8 mouse cellular contexts compared by ENCODE assay signal in the genomic region with DNA sequence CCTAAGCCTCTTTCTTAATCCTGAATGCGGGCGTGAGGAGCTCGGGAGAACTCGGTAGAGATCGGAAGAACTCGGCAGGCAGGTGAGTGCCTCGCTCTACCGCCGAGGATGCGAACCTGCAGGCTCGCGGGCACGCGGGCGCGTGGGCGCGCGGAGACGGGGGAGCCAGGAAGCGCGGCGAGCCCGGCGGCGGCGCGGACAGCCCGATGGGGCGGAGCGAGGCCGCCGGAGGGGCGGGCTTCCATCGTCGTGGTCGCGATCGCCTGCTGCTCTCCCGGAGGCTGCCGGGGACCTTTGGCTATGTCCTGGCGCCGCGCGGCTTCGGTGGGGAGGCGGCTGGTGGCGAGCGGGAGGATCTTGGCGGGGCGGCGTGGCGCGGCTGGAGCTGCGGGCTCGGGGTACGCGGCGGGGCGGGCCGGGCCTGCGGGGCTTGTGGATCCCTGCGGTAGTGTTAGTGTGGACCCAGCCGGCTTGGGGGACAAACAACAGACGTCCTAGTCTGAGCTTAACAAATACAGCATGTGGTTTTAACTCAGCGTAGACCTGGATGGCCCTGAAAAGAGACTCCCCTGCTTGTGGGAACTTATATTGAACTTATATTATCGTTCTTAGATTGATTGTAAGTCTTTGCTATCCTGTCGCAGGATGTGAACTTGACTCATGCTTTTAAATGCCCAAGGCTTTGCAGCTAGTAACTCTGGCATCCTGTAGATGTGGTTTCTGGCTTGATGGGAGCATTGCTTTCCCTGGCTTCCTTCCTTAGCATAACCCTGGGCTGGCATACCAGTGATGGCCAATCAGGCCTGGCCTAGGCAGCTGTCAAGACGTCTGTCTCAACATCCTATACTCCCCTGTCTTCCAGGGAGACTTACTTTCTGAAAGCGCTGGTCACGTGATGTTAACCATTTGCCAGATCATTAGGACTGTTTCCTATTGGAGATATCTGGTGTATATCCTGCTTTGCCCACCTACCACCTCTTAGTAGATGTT. TPM values are rescaled to one million over a fixed set of nuclear protein-coding genes. Genes with fewer than 3 reads are reported as not detected.
DNase-seq lines count a peak whose midpoint lies in the region; ATAC-seq and TF ChIP-seq lines count a peak whose summit lies in the region.

No protein-coding gene starts in this region.

- peak; percentile 93 for ATAC-seq in embryonic facial prominence, embryonic 14.5 days (ENCODE audit: low read depth)
- ATAC-seq in limb, embryonic 13.5 days (ENCODE audit: low FRiP score, low read depth): peak; percentile 91
- peak; percentile 96 for ATAC-seq in midbrain, embryonic 16.5 days

- H3K27ac ChIP-seq in embryonic facial prominence, embryonic 14.5 days (replicated peaks; ENCODE audit: low read depth, low read length): peak overlapping the region; percentile 76
- H3K27ac ChIP-seq in heart, adult 2 months: peak overlapping the region; percentile 71
- H3K27ac ChIP-seq in limb, embryonic 13.5 days: peak overlapping the region; percentile 73
- H3K27ac ChIP-seq in midbrain, embryonic 16.5 days (ENCODE audit: low read length): peak overlapping the region; percentile 93

- TF ChIP-seq EP300 in heart, adult 2 months (IDR thresholded peaks at IDR 0.05; ENCODE audit: insufficient read depth, low read depth, low read length): no peak

- 0 out of 2 replicates have a peak, but pooled peaks have one; percentile 51 for TF ChIP-seq POLR2A in heart, adult 2 months (IDR thresholded peaks at IDR 0.05; ENCODE audit: insufficient read depth, low read depth, low read length)

- peak overlapping the region; percentile 69 for H3K4me2 ChIP-seq in embryonic facial prominence, embryonic 14.5 days (ENCODE audit: low read depth, low read length)
- H3K4me2 ChIP-seq in limb, embryonic 13.5 days (replicated peaks): peak overlapping the region; percentile 63
- H3K4me2 ChIP-seq in midbrain, embryonic 16.5 days (ENCODE audit: low read length): peak overlapping the region; percentile 83

- DNase-seq in 3134 (ENCODE audit: extremely low read depth, insufficient read length, low spot score): peak; percentile 84
- peak; percentile 59 to 62 for DNase-seq in adrenal gland, postnatal 4 days (ENCODE audit: low spot score in 2 of 2)
- peak; percentile 92 for DNase-seq in embryonic facial prominence, embryonic 14.5 days (ENCODE audit: low spot score)
- DNase-seq in heart, adult 2 months: peak; percentile 92
- DNase-seq in kidney, adult 8-10 months: peak; percentile 91 to 92
- peak; percentile 79 to 91 for DNase-seq in spleen, postnatal 10 days (ENCODE audit: low spot score in 2 of 2)

- H3K36me3 ChIP-seq in embryonic facial prominence, embryonic 14.5 days (ENCODE audit: control insufficient read depth, insufficient read depth, low read length): peaks cover 22% of the 10 kb centered on the region
- no peaks in the 10 kb centered on the region; the same call in 1 of the 2 replicates for H3K36me3 ChIP-seq in heart, adult 2 months (ENCODE audit: control insufficient read depth, insufficient read depth, low read length)
- H3K36me3 ChIP-seq in limb, embryonic 13.5 days: peaks cover 23% of the 10 kb centered on the region
- H3K36me3 ChIP-seq in midbrain, embryonic 16.5 days (ENCODE audit: control insufficient read depth, insufficient read depth, low read length): peaks cover 17% of the 10 kb centered on the region

- no peaks in the 10 kb centered on the region for H3K9me3 ChIP-seq in embryonic facial prominence, embryonic 14.5 days (ENCODE audit: control insufficient read depth, low read length)
- H3K9me3 ChIP-seq in limb, embryonic 13.5 days: no peaks in the 10 kb centered on the region
- H3K9me3 ChIP-seq in midbrain, embryonic 16.5 days (replicated peaks; ENCODE audit: control insufficient read depth, low read length, poor library complexity, severe bottlenecking): no peaks in the 10 kb centered on the region

- H3K4me1 ChIP-seq in embryonic facial prominence, embryonic 14.5 days (ENCODE audit: control insufficient read depth, insufficient read depth, low read length): peaks cover 5% of the 10 kb centered on the region; the same call in 1 of the 2 replicates
- H3K4me1 ChIP-seq in heart, adult 2 months (ENCODE audit: control insufficient read depth, insufficient read depth, low read length): peaks cover 2% of the 10 kb centered on the region
- peaks cover 4% of the 10 kb centered on the region; the same call in 1 of the 2 replicates for H3K4me1 ChIP-seq in limb, embryonic 13.5 days
- H3K4me1 ChIP-seq in midbrain, embryonic 16.5 days (ENCODE audit: control insufficient read depth, insufficient read depth, low read length): peaks cover 4% of the 10 kb centered on the region

- H3K79me2 ChIP-seq in heart, adult 2 months (replicated peaks; ENCODE audit: control insufficient read depth, insufficient read depth, low read length): no peaks in the 10 kb centered on the region; the same call in 1 of the 2 replicates

- TF ChIP-seq CTCF in heart, adult 2 months (IDR thresholded peaks at IDR 0.05): peak; percentile 14; the same call in 1 of the 2 replicates

- H3K9ac ChIP-seq in embryonic facial prominence, embryonic 14.5 days (ENCODE audit: low read depth, low read length): peak overlapping the region; percentile 90
- H3K9ac ChIP-seq in heart, adult 2 months (ENCODE audit: low read depth, low read length): peak overlapping the region; percentile 97
- peak overlapping the region; percentile 82 for H3K9ac ChIP-seq in limb, embryonic 13.5 days
- H3K9ac ChIP-seq in midbrain, embryonic 16.5 days (ENCODE audit: low read depth, low read length): peak overlapping the region; percentile 93

- intact Hi-C loops in heart, adult 2 months (cut with DNase I): loop anchor here (1.0 kb wide), 1 partner anchor 37 kb away; a partner anchor contains a TSS

- under 1% methylated on average over 42 of the region's 71 CpGs for WGBS in embryonic facial prominence, embryonic 14.5 days
- WGBS in heart, adult 2 months: under 1% methylated on average over 71 of the region's 71 CpGs
- under 1% methylated on average over 58 of the region's 71 CpGs for WGBS in limb, embryonic 13.5 days
- WGBS in midbrain, embryonic 16.5 days: under 1% methylated on average over 71 of the region's 71 CpGs

- peak overlapping the region; percentile 76 for H3K4me3 ChIP-seq in embryonic facial prominence, embryonic 14.5 days (ENCODE audit: low read depth, low read length)
- peak overlapping the region; percentile 68 for H3K4me3 ChIP-seq in heart, adult 2 months
- H3K4me3 ChIP-seq in limb, embryonic 13.5 days: peak overlapping the region; percentile 75
- peak overlapping the region; percentile 83 for H3K4me3 ChIP-seq in midbrain, embryonic 16.5 days (ENCODE audit: low read depth, low read length)

- no peaks in the 10 kb centered on the region for H3K27me3 ChIP-seq in embryonic facial prominence, embryonic 14.5 days (replicated peaks; ENCODE audit: control insufficient read depth, insufficient read depth, low read length)
- H3K27me3 ChIP-seq in heart, adult 2 months (ENCODE audit: control insufficient read depth, insufficient read depth, low read length): no peaks in the 10 kb centered on the region
- H3K27me3 ChIP-seq in limb, embryonic 13.5 days: no peaks in the 10 kb centered on the region
- H3K27me3 ChIP-seq in midbrain, embryonic 16.5 days (ENCODE audit: control insufficient read depth, insufficient read depth, low read depth, low read length): no peaks in the 10 kb centered on the region

RNA-seq across cellular contexts. Expression of a gene that starts 23.5 kb away (rescaled TPM):
- total RNA-seq in adrenal gland, postnatal 4 days (2021): 10 to 100 TPM; 62.0 to 64.3 TPM
- polyA plus RNA-seq in embryonic facial prominence, embryonic 14.5 days (2014; fragmentation: Nextera tagmentation; extraction: Ambion mirVana): 71.6 and 71.7 TPM in 2 replicates
- 10 to 100 TPM; 68.6 to 77.1 TPM for total RNA-seq in heart, adult 2 months (2021)
- polyA plus RNA-seq in heart, adult 2 months (2012; rRNA removed): 18.2 and 33.0 TPM in 2 replicates
- 103 and 118 TPM in 2 replicates for polyA plus RNA-seq in limb, embryonic 13.5 days (2015; fragmentation: Nextera tagmentation; extraction: Ambion mirVana)
- polyA plus RNA-seq in midbrain, embryonic 16.5 days (2015; fragmentation: Nextera tagmentation; extraction: Ambion mirVana): 120 and 121 TPM in 2 replicates

RNA-seq across cellular contexts. Expression of a gene that starts 37.0 kb away (rescaled TPM):
- total RNA-seq in adrenal gland, postnatal 4 days (2021): 10 to 100 TPM; 85.2 to 91.6 TPM
- polyA plus RNA-seq in embryonic facial prominence, embryonic 14.5 days (2014; fragmentation: Nextera tagmentation; extraction: Ambion mirVana): 23.7 and 25.7 TPM in 2 replicates
- 10 to 100 TPM; 49.2 to 57.9 TPM for total RNA-seq in heart, adult 2 months (2021)
- polyA plus RNA-seq in heart, adult 2 months (2012; rRNA removed): 2.8 and 7.6 TPM in 2 replicates
- polyA plus RNA-seq in limb, embryonic 13.5 days (2015; fragmentation: Nextera tagmentation; extraction: Ambion mirVana): 25.5 and 27.3 TPM in 2 replicates
- 14.3 and 17.5 TPM in 2 replicates for polyA plus RNA-seq in midbrain, embryonic 16.5 days (2015; fragmentation: Nextera tagmentation; extraction: Ambion mirVana)

RNA-seq across cellular contexts. Expression of a gene that starts 37.2 kb away (rescaled TPM):
- total RNA-seq in adrenal gland, postnatal 4 days (2021): 10 to 100 TPM; 12.6 to 14.3 TPM
- polyA plus RNA-seq in embryonic facial prominence, embryonic 14.5 days (2014; fragmentation: Nextera tagmentation; extraction: Ambion mirVana): 17.4 and 19.4 TPM in 2 replicates
- 1 to 10 TPM; 8.9 to 9.0 TPM for total RNA-seq in heart, adult 2 months (2021)
- 1.7 and 4.2 TPM in 2 replicates for polyA plus RNA-seq in heart, adult 2 months (2012; rRNA removed)
- 26.1 and 28.6 TPM in 2 replicates for polyA plus RNA-seq in limb, embryonic 13.5 days (2015; fragmentation: Nextera tagmentation; extraction: Ambion mirVana)
- 36.4 and 40.0 TPM in 2 replicates for polyA plus RNA-seq in midbrain, embryonic 16.5 days (2015; fragmentation: Nextera tagmentation; extraction: Ambion mirVana)

RNA-seq across cellular contexts. Expression of a gene that starts 37.4 kb away (rescaled TPM):
- 10 to 100 TPM; 25.6 to 27.9 TPM for total RNA-seq in adrenal gland, postnatal 4 days (2021)
- polyA plus RNA-seq in embryonic facial prominence, embryonic 14.5 days (2014; fragmentation: Nextera tagmentation; extraction: Ambion mirVana): 56.1 and 68.9 TPM in 2 replicates
- total RNA-seq in heart, adult 2 months (2021): 10 to 100 TPM; 18.6 to 19.3 TPM
- 3.4 and 5.1 TPM in 2 replicates for polyA plus RNA-seq in heart, adult 2 months (2012; rRNA removed)
- 87.8 and 91.3 TPM in 2 replicates for polyA plus RNA-seq in limb, embryonic 13.5 days (2015; fragmentation: Nextera tagmentation; extraction: Ambion mirVana)
- 60.6 and 66.4 TPM in 2 replicates for polyA plus RNA-seq in midbrain, embryonic 16.5 days (2015; fragmentation: Nextera tagmentation; extraction: Ambion mirVana)

Comparison
In these comparisons a context has a peak if more than half of its experiments do, and no peak if none do; other contexts are left out.
1. Peak in every context shown above with its lines: DNase-seq, ATAC-seq, H3K4me3 ChIP-seq and H3K27ac ChIP-seq.